Mouse (Mus musculus) c-Kit-positive CD71-negative TER-119-negative erythroid progenitor cells, embryonic 14.5 days (primary cell): ENCODE results near the gene Cyp2d22.
"Not testable (repeated sequence)": the region's sequence is repeated elsewhere in the genome, so short reads cannot be mapped to it uniquely, and the experiment has no call there.

Experiments
- DNase-seq: peaks from one replicate; pipeline ENCODE4 v3.0.0-alpha.2; 2013; ENCODE audit warnings: low read depth

The Cyp2d22 gene

DNA sequence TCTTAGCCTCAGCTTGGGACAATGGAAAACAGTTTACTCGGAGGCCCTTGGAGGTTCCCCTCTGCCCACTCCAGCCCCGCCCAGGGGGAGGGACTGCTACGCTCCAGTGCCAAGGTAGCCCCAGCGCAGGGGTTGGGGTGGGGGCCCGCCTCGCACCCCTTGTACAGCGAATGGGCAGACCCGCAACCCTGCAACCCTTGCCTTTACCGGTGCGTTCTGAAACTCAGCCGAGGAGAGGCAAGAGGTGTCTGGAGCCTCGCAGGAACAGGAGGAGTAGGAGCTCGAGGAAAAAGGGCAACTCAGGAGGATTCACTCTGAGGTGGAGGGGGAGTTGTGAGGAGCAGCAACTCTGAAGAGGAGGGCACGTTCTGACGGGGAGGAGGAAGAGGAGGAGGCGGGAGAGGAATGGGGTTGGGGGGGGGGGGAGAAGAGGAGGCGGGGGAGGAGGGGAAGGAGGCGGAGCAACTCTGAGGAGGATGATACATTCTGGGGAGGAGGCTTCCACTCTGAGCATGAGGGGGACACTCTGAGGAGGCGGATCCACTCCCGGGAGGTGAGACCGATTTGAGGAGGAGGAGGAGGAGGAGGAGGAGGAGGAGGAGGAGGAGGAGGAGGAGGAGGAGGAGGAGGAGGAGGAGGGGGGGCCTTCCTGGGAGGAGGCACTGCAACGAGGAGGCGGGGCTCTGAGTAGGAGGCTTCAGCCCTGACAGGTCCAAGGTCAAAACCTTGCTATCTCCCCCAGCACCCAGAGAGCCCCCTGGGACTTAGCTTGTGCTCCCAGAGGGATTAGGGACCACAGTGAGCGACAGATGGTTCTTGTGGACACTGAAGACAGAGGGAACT is at the start of gene Cyp2d22:
Gene Cyp2d22 (minus strand): TSS at position 390 of the 843 bp plus-strand sequence.
- DNase-seq, result no peak

DNA sequence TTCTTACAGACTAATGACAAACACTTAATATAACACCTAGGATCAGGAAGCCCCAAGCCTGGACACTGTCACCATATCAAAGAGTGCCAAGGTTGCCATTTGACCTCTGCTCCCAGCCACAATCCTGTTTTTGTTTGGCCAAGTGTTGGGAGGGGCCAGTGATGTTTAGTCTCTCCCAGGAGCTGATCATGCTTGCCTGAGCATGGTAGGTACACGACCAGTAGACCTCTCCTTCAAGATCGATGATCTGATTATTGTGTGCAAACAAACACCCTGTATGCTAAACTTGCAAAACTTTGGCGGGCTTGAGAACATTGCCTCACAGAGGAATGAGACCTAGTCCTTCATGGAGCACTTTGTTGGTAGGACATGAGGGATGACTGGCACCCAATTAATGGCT is 43.4 kb upstream of the Cyp2d22 start:
- DNase-seq, result no peak

DNA sequence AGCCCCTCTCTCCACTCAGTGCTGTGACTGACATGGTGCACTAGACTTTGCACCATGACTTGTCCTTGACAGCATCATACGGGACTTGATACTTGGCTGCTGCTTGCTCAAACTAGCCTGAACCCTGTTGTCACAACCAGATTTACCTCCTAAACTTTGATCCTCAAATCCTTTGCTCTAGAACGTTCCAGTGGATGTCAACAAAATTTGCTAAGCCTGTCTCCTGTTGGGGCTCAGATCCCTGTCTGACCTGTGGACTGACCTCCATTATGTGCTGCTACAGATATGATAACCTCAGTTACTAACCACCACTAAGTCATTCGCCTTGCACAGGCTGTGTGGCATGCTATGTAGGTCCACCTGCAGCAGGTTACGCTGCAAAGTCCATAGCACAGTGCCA is 42.9 kb upstream of the Cyp2d22 start:
- DNase-seq, result no peak

- no peak for DNase-seq
Measured at GRCm38 (mm10) chr15:82418616-82419015, 38.6 kb upstream of the Cyp2d22 start.

DNA sequence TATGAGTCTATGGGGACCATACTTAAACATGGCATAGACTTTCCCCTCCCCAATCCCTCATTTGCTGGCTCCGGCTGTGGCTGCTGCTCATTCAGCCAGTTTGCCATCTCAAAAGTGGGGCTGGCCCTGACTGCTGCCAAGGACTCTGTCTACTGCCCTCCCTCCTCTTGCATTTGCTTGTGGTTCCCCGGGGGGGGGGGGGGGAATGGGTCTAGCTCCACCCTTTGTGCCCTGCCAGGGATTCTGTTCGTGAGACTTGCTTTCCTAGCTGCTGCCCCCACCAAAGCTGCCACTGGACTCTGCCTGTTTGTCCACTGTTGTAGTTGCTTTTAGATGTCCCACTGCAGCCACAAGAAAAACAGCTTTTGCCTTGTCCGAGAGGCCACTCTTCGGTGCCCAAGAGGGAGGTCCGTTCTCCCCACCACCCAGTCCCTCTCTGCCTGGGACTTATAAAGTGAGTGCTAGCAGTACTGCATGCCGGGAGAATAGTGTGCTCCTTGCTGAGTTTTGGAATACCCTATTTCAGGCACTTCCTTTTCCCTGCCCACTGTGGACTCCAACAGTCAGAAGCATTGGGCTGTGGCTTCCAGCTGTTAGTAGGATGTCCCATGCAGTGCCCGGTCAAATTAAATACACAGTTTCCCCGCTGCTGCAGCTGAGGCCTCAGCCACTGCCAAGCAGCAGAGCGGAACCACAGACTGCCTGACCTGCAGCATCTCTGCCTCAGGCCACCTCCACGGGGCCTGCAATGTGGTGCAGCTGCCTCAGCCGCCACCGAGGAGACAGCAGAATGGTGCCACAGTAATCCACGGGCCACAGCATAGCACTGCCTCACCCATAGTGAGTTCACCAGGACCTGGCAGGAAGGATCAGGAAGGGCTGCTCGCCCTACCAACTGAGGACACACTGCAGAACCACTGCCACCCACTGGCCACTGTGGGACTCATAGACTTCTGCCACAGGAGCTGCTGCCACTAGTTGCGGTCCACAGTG is 37.0 kb upstream of the Cyp2d22 start:
- peak; percentile 17 for DNase-seq

- DNase-seq, result no peak
Measured at GRCm38 (mm10) chr15:82407536-82407935, 27.5 kb upstream of the Cyp2d22 start.

DNA sequence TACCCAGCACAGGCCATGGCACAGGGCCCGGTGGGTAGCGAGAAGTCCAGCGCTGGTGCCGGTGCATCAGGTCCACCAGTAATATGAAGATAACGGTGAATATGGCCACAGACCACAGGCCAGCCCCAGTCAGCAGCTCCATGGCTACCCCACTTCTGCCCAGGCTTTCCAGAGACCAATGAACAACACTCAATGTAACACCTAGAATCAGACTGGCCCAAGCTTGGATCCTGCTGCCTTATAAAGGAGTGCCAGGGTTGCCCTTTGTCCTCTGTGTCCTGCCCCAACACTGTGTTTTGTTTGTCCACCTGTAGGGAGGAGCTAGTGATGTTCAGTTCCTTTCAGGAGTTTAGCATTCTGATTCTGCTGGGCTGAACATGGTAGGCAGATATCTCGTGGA is 26.9 kb upstream of the Cyp2d22 start, which contains the start of gene Cyp2d10:
Gene Cyp2d10 (minus strand): TSS at position 215 of the 400 bp plus-strand sequence.
- no peak for DNase-seq

- DNase-seq, result no peak
Measured at GRCm38 (mm10) chr15:82404163-82404562, 24.1 kb upstream of the Cyp2d22 start.

DNA sequence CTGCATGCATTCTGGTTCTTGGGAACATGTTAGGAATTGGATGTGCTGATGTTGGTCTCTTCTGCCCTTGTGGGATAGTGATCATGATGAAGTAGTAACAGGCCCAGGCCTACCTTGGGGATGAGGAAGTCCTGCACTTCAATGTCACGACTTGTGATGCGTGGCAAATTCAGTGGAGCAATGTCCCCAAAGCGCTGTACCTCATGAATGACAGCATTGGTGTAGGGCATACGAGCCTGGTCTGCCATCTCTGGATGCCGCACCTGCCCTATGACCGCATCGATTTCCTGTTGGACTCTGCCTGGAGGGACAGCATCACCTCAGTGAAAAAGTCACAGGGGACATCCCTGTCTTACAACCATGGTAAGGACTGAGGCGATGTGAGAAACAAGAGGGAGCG is 23.5 kb upstream of the Cyp2d22 start:
- no peak for DNase-seq

GRCm38 (mm10) chr15:82402741-82403140 is 22.7 kb upstream of the Cyp2d22 start:
- DNase-seq, result no peak

GRCm38 (mm10) chr15:82402106-82402505 is 22.0 kb upstream of the Cyp2d22 start:
- DNase-seq, result no peak

DNA sequence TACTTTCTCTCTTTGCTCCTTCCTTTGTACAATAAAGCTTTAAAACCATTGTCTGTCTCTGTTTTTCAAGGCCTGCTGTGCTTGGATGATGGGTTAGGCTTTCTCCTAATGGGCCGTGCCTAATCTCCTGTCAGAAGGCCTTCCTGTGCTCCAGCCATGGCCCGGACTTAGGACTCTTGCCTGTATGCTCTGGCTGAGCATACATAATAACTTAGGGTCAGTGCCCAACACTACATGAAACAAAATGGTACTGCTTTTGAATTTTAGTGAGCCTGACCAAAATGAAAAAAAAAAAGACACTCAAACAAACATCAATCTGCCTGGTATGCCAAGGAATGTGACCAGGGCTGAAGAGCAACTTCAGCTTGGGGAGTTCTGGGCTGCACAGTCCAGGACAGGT is 21.5 kb upstream of the Cyp2d22 start:
- DNase-seq, result no peak

DNA sequence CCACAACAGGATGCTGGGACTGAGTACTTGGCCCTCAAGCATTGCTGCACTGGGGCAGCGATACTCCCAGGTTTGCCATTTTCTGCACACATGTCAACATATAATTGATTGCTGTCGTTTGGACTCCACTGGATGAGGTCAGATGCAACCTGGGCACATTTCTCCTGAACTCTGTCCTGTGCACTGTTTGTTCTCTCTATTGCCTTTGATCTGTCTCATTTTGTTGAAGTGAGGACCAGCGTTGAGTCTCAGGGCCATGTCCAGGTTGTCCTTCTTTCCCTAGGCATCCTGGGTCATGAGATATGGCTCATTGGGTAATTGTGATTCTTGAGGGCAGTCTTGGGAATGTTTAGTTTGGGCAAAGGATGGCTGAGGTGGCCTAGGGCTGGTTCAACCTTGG is 15.9 kb upstream of the Cyp2d22 start:
- DNase-seq, result not testable (repeated sequence)

- DNase-seq, result not testable (repeated sequence)
Measured at GRCm38 (mm10) chr15:82393922-82394321, 13.9 kb upstream of the Cyp2d22 start, which contains the start of gene Cyp2d11. Cyp2d11 (minus strand) TSS chr15:82394022.

- not testable (repeated sequence) for DNase-seq
Measured at GRCm38 (mm10) chr15:82389916-82390315, 9.9 kb upstream of the Cyp2d22 start.

DNA sequence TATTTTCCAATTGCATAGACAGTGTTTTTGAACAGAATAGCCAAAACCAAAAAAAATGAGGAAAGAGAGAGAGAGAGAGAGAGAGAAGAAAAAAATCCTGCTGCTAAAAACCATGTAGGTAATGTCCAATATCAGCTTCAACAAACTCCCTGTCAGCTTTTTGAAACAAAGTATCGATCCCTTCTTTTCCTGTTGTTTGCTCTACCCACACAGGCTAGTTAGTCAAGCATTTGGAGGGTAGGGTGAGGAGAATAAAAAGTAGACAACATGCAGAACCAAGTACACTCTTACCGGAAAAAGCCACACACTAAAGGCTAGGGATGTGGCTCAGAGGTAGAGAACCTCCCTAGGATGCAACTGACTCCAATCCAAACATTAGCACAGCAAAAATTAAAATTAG is 5.7 kb upstream of the Cyp2d22 start:
- DNase-seq, result no peak

- no peak for DNase-seq
Measured at GRCm38 (mm10) chr15:82382441-82382840, 2.4 kb upstream of the Cyp2d22 start.

- DNase-seq, result no peak
Measured at GRCm38 (mm10) chr15:82380714-82381062, 628 bp upstream of the Cyp2d22 start.

GRCm38 (mm10) chr15:82379511-82379870 is 569 bp downstream of the Cyp2d22 start:
- no peak for DNase-seq

GRCm38 (mm10) chr15:82378261-82379180 is 1.5 kb downstream of the Cyp2d22 start:
- no peak for DNase-seq

DNA sequence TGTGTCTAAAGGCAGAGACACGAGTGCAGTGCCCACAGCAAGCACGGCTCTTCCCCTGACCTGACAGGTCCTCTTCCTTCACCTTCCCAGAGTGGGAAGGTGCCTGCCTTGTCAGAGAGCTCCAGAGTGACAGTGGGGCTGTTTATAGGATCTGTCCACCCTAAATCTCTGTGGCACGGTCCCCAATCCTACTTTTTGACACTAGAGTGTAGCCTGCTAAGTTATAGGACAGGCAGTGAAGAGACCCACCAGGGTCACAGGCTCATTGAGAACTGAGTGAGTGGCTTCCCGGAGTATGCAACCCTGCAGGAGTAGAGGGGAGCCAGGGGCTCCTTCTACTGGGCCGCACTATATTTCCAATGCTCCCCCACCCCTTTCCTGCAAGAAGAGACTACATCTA is 2.4 kb downstream of the Cyp2d22 start:
- DNase-seq, result no peak
